Mouse (Mus musculus) brain, embryonic 14.5 days (tissue): ENCODE measurements at regions not wholly inside any gene's neighbourhood (a gene's known extent, or its start where the extent isn't known, plus 50 kb on each side); places are given as distances from the start of the nearest gene placed in this dataset.

Experiments
- CTCF ChIP-seq: fragments of 200-500 bp; IDR thresholded peaks from 2 replicates; pipeline ENCODE4 v1.5.1; 2012; ENCODE audit warnings: inconsistent platforms, mild to moderate bottlenecking, moderate library complexity, borderline replicate concordance; ENCODE audit not compliant: insufficient read depth, insufficient read length; ENCODE audit errors: extremely low read depth
- POLR2A ChIP-seq: fragments of 200-500 bp; IDR thresholded peaks from 2 replicates; pipeline ENCODE4 v1.6.1; 2012; ENCODE audit warnings: mild to moderate bottlenecking, inconsistent platforms, borderline replicate concordance; ENCODE audit not compliant: poor library complexity, insufficient read depth, insufficient read length, severe bottlenecking; ENCODE audit errors: extremely low read depth

GRCm38 (mm10) chr13:102625171-102625835 is 68.1 kb upstream of the Cd180 start:
- no peak for TF ChIP-seq CTCF
- TF ChIP-seq POLR2A, result no peak
